Mouse (Mus musculus): ENCODE data around the gene Osbpl10. TPM values are rescaled to one million over a fixed set of nuclear protein-coding genes. Genes with fewer than 3 reads are reported as not detected.
"Not testable (repeated sequence)": the region's sequence is repeated elsewhere in the genome, so short reads cannot be mapped to it uniquely, and the experiment has no call there.

Osbpl10 gene
- total RNA-seq, 2 experiments from 2014 or later = 41.1 to 42.8 TPM

DNA sequence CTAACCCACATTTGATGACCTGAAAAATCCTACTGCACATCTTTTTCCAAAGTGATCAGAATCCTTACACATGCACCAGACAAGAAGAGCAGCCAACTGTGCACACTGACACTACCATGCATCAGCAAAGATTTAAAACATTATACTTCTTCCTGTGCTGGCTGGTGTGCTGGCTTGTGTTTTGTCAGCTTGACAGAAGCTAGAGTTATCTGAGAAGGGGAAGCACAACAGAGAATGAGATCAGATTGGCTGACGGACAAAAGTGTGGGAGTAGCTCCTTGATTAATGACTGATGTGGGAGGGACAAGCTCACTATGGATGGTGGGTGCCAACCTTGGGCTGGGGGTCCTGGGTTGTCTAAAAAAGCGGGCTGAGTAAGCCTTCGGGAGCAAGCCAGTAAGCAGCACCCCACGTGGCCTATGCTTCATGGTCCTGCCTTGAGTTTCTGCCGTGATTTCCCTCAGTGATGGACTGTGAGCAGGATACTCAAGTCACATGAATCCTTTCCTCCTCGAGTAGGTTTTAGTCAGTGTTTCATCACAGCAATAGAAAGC, 279.4 kb downstream of the Osbpl10 start:
- no peak for DNase-seq
- intact Hi-C loops (cut with DNase I) = no loop called here

DNA sequence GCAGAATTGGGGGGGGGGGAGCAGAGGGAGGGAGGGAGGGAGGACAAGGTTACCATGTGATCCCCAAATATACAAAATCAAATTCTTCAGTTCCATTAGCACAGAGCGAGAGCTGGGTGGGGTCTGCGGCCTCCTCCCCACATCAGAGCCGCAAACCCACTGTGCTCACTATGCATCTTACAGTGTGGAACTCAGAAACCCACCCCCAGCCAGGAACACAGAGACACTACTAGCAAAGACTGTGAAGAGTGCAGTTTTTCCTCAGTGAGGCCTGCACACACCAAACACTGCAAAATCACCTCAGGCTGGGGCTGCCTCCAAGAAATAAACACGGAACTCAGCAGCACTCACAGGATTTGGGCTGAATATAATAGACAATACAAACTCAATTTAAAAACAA, 281.5 kb downstream of the Osbpl10 start:
- no peak for DNase-seq
- intact Hi-C loops (cut with DNase I) = no loop called here

GRCm38 (mm10) chr9:115260464-115260863, 282.1 kb downstream of the Osbpl10 start:
- no peak for DNase-seq
- intact Hi-C loops (cut with DNase I) = no loop called here

GRCm38 (mm10) chr9:115261456-115261855, 283.1 kb downstream of the Osbpl10 start:
- intact Hi-C loops (cut with DNase I) = no loop called here
- peak; percentile 15 for DNase-seq

GRCm38 (mm10) chr9:115261896-115262295, 283.5 kb downstream of the Osbpl10 start:
- intact Hi-C loops (cut with DNase I) = no loop called here
- no peak for DNase-seq

DNA sequence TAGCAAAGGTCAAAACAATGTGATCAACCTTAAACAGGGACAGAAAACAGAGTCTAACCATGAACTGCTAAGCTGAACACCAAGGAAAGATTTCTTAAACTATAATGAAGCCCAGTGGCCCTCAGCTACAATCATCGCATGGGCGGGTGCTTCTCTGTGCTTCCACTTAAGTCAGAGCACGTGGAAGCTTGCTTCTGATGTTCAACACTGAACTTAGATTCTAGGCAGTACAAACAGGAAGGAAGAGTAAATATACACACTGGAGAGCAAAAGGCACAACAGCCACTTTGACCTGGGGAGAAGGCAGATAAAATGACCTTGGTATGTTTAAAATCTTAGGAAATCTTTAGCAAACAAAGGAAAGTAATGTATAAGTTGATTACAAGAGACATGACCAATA, 293.2 kb downstream of the Osbpl10 start:
- DNase-seq = no peak
- intact Hi-C loops (cut with DNase I) = no loop called here

DNA sequence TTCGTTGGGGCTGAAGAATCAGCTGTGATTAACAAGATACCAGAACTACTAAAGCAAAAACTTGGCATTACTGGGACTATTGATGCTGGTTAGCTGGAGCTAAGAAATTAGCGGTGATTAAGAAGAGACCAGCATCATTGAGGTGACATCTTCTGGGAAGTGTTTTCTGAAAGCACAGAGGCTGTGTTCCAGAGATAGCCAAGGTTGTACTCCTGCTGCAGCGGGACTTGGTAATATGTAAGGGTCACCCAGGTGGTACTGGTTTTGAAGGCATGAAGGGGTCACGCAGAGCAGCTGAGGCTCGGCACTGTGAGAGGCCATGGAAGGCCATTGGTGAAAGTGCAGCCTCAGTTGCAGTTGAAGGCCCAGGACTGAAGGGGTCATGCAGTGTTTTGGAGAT, 294.1 kb downstream of the Osbpl10 start:
- intact Hi-C loops (cut with DNase I); DNase-seq: not testable (repeated sequence)

- intact Hi-C loops (cut with DNase I) = no loop called here
- no peak for DNase-seq
These were observed 294.8 kb downstream of the Osbpl10 start for GRCm38 (mm10) chr9:115273095-115273649.

DNA sequence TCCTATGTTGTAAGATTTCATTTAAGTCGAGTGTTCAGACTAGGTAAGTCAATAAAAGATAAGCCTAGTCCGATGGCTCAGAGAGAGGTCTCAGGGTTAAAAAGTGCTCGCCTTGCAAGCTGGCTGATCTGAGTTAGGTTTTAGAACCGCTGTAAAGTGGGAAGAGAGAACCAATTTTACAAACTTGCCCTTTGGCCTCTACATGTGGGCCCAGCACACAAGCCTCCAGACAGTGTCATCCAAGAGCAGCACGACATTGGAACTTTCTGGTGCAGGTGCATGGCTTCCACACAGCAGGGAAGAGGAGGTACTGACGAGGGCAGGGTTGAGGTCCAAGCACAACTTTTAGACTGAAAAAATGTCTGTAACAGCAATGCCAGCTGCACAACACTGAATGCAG, 296.4 kb downstream of the Osbpl10 start:
- intact Hi-C loops (cut with DNase I) = no loop called here
- no peak for DNase-seq

DNA sequence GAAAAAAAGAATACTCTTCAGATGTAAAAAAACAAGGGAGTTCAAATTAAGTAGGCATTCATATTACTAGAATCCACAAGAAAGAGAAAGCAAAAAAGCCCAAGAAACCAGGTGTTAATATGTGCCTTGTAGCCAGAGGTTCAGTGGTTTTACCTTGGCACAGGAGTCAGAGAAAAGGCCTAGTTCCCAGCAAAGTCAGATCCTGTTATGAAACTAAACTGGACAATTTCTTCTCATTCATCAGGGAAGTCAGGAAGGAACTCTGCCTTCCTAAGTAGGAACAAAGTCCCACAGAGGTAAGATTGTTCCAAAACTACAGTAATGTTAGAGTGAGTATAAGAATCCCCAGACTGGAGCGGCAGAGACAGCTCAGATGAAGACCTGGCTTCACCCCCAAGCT, 300.3 kb downstream of the Osbpl10 start:
- no peak for DNase-seq
- intact Hi-C loops (cut with DNase I) = no loop called here

Other genes starting within 250 kb of the Osbpl10 start
- gene Cmtm6, start 247.5 kb upstream of the Osbpl10 start, total RNA-seq (2021) = 10 to 100 TPM; 19.6 to 20.6 TPM
- 1 to 10 TPM; 3.1 to 3.8 TPM for gene Cmtm7, start 196.7 kb upstream of the Osbpl10 start, total RNA-seq (2021)
- 1 to 10 TPM; 1.3 to 2.7 TPM for gene Cmtm8, start 134.4 kb upstream of the Osbpl10 start, total RNA-seq (2021)
- 100 to 1,000 TPM in 1 of 2 experiments, 10 to 100 TPM in 1; 90.9 to 101 TPM for gene Gpd1l, start 44.6 kb upstream of the Osbpl10 start, total RNA-seq (2021)
- gene Rps27rt, start 4.2 kb downstream of the Osbpl10 start, total RNA-seq (2021) = 10 to 100 TPM; 15.8 to 36.9 TPM

Measured in left cerebral cortex, postnatal 4 days (tissue).